Mouse (Mus musculus): ENCODE measurements around the gene Tnk2. TPM values are rescaled to one million over a fixed set of nuclear protein-coding genes. Genes with fewer than 3 reads are reported as not detected.
A peak's percentile ranks its signal among the peaks of the same experiment; 100 is the strongest.

The Tnk2 gene
- total RNA-seq, 2 experiments from 2014 or later: 8.8 to 11.0 TPM

DNA sequence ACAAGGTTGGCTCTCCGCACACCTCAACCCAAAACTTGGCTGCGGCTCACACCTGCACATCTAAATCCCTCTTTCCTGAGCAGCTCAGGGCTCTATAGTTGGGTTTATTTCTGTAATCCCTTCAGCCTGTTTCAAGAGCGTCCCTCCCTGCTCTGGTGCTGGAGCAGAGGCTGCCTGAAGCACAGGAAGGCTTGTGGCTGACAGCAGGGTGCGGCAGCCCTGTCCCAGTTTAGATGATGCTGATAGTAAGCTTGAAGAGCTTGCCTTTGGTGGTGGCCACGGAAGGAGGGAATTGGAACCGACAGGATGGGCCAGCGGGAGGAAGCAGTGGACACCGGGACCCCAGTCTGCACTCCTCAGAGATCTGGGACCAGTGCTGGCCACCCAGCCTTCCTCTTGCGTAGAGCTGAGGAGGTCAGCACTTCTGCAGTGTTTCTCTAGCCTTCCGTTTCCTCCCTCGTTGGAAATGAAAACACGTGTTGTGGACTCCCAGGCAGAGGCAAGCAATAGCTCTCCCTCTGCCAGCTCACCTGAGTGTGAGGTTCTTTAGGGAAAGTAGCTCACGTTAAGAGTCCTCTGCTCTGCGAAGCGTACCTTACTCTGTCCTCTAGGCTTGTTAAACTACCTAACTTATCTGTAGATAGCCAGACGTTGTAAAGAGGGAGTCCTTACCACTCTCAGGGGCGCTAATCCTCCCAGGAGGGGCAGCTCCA, 63.6 kb downstream of the Tnk2 start:
- ATAC-seq (replicated peaks; ENCODE audit: poor library complexity, severe bottlenecking): no peak; the same call in 1 of the 2 replicates

DNA sequence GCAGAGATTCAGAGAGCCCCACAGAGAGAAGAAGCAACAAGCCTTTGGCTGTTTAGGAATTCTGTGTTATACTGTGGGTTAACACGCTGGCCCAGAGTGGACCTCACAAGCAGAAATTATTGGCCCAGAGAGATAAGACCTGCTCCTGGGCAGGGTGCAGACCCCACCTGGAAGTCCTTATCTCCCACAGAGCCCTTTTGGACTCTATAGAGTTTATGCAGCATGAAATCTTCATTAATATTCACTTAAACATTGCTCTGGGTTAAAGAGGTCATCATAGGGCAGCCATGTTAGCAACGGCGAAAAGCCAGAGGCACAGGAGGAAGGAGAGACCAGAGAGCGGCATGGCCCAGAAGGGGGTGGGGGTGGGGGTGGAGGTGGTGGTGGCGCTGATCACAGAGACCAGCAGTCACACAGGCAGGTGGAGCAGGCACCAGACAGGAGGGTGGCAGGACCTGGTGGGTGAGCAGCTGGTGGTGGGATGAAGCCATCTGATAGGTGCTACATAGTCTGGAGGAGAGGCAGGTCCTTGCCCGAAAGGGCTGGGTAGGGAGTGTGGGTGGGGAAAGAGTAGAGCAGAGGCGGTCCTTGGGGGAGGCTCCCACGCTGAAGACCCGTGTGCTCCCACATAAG, 64.3 kb downstream of the Tnk2 start:
- no peak for ATAC-seq (replicated peaks; ENCODE audit: poor library complexity, severe bottlenecking)

DNA sequence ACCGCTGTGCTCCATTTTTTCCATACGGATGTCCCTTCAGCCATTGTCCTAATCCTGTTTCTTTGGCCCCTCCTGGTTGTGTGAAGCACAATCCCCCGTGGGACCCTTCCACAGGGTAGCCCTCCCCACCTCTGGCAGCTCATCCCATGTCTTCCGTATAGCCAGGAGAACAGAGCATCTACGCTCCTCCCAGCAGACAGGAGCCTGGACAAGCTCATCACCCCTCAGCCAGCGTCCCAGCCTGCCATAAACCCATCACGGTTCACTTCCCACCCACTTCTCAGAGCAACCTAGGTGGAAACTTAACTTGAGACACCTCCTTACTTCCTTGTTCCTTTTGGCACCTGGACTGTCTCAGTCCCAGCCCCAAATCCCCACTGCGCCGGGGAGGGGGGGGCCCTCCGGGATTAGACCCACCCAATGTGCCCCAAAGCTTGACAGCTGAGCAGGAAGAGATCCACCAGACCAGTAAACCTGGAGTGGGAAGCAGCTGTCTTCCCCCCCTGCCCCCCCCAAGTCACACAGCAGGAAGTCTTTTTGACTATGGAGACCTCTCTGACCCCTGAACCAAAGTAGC, 64.9 kb downstream of the Tnk2 start:
- ATAC-seq (replicated peaks; ENCODE audit: poor library complexity, severe bottlenecking): no peak

DNA sequence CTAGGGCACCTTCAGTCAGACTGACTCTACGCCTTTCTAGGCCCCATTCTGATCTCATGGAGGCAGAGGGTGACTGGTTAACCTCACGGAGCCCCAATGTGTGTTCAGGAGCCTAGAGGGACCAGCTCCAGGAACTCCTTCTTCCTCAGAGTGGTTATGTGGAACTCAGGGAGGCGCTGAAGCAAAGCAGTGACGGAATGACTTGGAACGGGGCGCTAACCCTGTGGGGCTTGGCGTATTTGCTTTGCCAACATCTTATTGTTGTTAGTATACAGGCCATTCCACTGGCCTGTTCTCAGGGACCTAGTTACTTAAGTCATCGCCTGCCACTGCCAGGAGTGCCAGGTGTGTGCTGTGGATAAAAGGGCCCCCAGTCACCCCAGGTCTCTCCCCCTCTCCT, 65.4 kb downstream of the Tnk2 start:
- ATAC-seq (replicated peaks; ENCODE audit: poor library complexity, severe bottlenecking): no peak

DNA sequence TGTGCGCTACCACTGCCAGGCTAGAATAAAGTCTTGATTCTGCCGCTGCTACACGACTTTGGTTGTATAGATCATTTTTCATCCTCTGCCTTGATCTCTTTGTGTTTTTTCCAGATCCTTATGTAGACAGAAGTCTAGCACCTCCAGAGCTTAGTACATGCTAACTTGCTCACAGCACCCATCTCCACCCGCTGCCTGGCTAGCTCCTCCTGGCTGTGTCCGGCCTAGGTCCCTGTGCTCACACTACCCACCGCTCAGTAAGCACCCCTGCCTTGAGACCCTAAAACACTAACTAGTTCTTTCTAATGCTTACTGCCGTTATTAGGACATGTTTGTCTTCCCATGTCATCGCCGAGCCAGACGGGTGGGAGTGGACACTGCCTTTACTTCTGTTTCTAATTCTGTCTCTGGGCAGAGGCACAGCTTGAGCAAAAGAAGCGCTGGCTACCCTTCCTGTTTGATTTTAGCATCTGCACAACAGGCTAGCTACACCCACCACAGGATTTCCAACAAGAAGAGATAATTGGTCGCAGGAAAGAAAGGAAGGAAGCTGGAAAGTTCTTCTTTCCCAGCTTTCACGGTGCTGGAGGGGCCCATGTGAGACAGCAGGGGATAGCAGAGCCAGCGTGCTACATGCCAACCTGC, 66.9 kb downstream of the Tnk2 start:
- no peak for ATAC-seq (replicated peaks; ENCODE audit: poor library complexity, severe bottlenecking)

DNA sequence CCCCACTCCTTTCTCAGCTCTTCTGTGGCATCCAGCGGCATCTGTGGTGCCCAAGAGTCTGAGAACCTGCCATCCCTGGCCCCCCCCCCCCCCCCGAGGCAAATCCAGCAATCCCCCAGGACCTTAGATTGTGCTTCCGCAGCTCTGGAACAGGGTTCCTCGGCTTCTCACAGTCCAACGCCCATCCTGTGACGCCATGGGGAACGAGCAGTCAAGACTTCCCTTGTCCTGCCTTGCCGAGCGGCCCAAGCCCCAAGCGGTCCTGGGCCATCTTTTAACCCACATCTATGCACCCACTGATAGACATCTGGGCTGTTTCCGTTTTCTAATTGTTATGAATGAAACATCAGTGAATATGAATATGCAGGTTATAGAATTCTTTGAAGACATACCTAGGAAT, 68.5 kb downstream of the Tnk2 start:
- ATAC-seq (replicated peaks; ENCODE audit: poor library complexity, severe bottlenecking): no peak

DNA sequence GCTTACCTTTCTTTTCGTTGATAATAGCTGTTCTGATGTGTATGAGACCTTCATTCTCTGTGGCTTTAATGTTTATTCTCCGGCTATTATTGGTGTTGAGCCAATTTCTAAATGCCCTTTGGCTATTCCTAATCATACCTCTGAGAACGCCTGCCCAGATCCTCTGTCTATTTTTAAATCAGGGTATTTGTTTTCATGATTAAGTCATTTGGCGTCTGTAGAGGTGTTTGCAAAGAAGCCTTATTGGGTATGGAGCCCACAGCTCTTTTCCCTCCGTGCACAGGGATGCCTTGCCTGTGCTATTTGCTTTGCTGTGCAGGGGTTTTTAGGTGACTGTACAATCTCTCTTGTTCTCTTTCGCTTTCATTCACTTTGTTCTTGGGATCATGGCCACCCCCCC, 69.9 kb downstream of the Tnk2 start:
- no peak for ATAC-seq (replicated peaks; ENCODE audit: poor library complexity, severe bottlenecking)

DNA sequence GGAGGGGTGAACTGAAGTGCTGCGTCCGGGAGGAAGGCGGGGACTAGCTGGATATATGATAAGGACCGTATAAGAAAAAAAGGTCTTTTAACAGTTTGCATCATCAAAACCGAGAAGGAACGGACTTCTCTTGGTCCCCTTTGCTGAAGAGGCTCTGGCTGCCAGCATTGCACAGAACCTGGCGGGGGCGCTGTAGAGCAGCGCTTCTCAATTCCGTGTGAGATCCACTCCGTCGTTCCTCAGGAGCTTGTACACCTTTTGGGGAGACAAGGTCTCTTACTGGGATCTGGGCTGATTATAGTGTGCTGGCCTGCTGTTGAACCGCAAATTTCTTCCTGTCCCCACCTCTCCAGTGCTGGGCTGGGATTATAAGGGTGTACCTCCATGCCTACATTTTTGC, 71.7 kb downstream of the Tnk2 start:
- peak; percentile 56 for ATAC-seq (replicated peaks; ENCODE audit: poor library complexity, severe bottlenecking)

DNA sequence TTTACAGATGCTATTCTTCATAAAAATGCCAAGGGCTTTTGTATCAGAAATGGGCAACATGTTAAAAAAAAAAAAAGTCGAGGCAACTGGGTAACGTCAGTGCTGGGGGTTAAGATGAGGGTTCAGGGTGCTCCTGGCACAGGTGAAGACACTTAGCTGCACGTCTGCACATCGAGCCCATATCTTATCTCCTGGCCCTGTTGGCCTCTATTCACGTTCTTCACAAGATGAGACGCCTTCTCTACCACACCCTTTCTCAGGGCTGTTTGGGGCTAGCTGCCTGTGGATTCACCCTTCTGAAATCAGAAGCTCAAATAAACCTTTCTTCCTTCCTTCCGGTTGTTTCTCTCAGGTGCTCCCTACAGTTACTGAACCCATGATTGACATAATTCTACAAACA, 79.5 kb downstream of the Tnk2 start:
- ATAC-seq (replicated peaks; ENCODE audit: poor library complexity, severe bottlenecking): no peak

DNA sequence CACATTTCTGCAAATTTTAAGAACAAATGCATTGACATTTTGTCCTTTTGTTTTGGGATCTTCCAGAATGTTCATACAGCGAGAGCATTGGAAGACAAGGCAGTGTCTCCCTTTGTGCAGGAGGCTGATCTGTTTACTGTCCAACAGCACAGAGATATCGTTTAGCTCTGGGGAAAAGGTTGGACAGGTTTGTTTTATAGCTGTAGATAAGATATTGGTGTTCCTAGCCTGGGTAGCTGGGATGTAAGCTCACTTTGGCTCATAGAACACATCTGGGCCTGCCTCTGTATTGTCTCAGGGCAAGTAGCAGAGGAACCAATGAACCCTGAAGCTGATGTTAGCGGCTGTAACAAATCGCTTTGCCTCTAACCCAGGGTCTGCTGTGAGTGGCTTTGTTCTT, 80.1 kb downstream of the Tnk2 start:
- ATAC-seq (replicated peaks; ENCODE audit: poor library complexity, severe bottlenecking): no peak

DNA sequence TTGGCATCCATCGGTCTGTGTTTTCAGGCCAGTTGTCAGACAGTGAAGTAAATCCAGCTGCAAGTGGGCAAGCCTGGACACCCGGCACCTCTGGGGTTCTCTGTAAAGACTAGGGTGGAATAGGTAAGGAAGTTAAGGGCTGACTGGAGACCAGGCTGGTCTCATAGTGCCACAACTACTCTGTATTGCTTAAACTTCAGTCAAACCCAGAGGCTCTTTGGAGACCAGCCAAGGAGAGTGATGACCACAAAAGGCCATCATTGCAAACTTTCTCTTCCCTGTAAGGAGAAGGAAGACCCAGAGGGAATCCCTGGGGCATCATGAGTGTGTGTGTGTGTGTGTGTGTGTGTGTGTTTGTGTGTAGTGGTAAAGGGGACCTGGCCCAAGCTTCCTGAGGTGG, 80.6 kb downstream of the Tnk2 start:
- ATAC-seq (replicated peaks; ENCODE audit: poor library complexity, severe bottlenecking): peak; percentile 58

DNA sequence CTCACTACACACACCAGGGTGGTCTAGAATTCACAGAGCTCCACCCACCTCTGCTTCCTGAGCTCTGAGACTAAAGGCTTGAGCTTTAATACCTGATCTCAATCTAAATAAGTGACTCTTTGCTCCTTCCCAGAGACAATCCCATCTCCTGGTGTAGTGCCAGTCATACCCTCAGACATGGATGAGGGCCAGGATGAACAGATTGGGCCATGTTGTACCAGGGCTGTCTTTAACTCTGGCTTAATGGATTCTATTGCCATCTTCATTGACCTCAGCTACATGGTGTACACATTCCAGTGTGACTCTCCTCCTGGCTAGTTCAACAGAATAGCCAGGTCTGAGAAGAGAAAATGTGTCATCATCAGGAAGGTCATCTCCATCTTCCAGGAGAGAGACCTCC, 82.8 kb downstream of the Tnk2 start:
- ATAC-seq (replicated peaks; ENCODE audit: poor library complexity, severe bottlenecking): no peak

DNA sequence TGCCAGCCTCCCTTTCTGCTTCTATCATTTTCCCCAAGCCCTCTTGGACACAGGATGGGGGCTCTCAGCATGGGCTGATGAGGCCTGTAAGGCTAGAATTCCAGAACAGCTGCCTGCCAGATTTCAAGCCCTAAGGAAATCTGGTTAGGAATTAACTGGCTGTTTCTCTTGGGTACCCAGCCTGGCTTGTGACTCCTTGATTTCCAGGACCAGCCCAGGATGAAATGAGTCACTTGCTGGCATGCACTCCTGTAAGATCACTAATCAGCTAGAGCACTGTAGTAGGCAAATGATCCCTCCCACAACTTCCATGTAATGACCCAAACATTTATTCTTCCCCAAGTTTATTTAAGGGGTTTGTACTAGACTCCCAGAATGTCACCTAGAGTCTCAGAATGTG, 84.6 kb downstream of the Tnk2 start:
- ATAC-seq (replicated peaks; ENCODE audit: poor library complexity, severe bottlenecking): no peak

DNA sequence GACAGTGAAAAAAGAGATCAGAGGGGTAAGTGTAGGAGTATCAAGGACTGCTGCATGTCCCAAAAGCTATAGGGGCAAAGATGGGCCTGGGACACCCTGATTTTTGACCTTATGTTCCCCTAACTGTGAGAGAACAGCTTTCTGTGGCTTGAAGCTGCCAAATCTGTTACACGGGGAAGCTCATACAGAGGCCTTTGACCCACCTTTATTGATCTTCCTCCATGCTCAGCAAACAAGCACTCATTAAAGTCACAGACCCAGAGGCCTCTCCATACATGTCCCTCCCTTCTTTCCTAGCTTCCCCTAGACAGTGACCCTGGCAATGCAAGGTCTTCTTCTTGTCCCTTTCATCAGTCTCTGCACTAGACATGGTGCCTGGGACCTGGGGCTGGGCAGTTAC, 85.1 kb downstream of the Tnk2 start:
- ATAC-seq (replicated peaks; ENCODE audit: poor library complexity, severe bottlenecking): no peak

Other genes starting within 250 kb of the Tnk2 start
- not detected in 2 replicates for gene Tm4sf19, start 243.4 kb upstream of the Tnk2 start, total RNA-seq (2014; fragmentation: Nextera tagmentation)
- not detected in 2 replicates for gene Tm4sf19, start 243.4 kb upstream of the Tnk2 start, total RNA-seq (2017)
- 41.4 and 54.7 TPM in 2 replicates for gene Tctex1d2, start 224.2 kb upstream of the Tnk2 start, total RNA-seq (2014; fragmentation: Nextera tagmentation)
- 31.5 and 49.4 TPM in 2 replicates for gene Tctex1d2, start 224.2 kb upstream of the Tnk2 start, total RNA-seq (2017)
- 53.2 and 65.3 TPM in 2 replicates for gene Pcyt1a, start 213.0 kb upstream of the Tnk2 start, total RNA-seq (2014; fragmentation: Nextera tagmentation)
- gene Pcyt1a, start 213.0 kb upstream of the Tnk2 start, total RNA-seq (2017): 79.3 and 90.5 TPM in 2 replicates
- gene Slc51a, start 156.0 kb upstream of the Tnk2 start, total RNA-seq (2014; fragmentation: Nextera tagmentation): not detected in 2 replicates
- 0.05 and 0.30 TPM in 2 replicates for gene Slc51a, start 156.0 kb upstream of the Tnk2 start, total RNA-seq (2017)
- gene Zdhhc19, start 147.6 kb upstream of the Tnk2 start, total RNA-seq (2014; fragmentation: Nextera tagmentation): not detected in 2 replicates
- not detected in 2 replicates for gene Zdhhc19, start 147.6 kb upstream of the Tnk2 start, total RNA-seq (2017)
- gene Tfrc, start 35.0 kb upstream of the Tnk2 start, total RNA-seq (2014; fragmentation: Nextera tagmentation): 65.6 and 67.9 TPM in 2 replicates
- 105 and 142 TPM in 2 replicates for gene Tfrc, start 35.0 kb upstream of the Tnk2 start, total RNA-seq (2017)
- gene Muc4, start 92.0 kb downstream of the Tnk2 start, total RNA-seq (2014; fragmentation: Nextera tagmentation): not detected in 2 replicates
- gene Muc4, start 92.0 kb downstream of the Tnk2 start, total RNA-seq (2017): not detected in 2 replicates
- not detected in 2 replicates for gene Muc20, start 153.6 kb downstream of the Tnk2 start, total RNA-seq (2014; fragmentation: Nextera tagmentation)
- not detected in 2 replicates for gene Muc20, start 153.6 kb downstream of the Tnk2 start, total RNA-seq (2017)
- not detected in 2 replicates for gene Smbd1, start 166.6 kb downstream of the Tnk2 start, total RNA-seq (2014; fragmentation: Nextera tagmentation)
- not detected in 2 replicates for gene Smbd1, start 166.6 kb downstream of the Tnk2 start, total RNA-seq (2017)
- 15.9 and 23.6 TPM in 2 replicates for gene Fyttd1, start 233.6 kb downstream of the Tnk2 start, total RNA-seq (2014; fragmentation: Nextera tagmentation)
- gene Fyttd1, start 233.6 kb downstream of the Tnk2 start, total RNA-seq (2017): 58.2 and 68.9 TPM in 2 replicates
- gene Rubcn, start 233.9 kb downstream of the Tnk2 start, total RNA-seq (2014; fragmentation: Nextera tagmentation): 19.7 and 31.5 TPM in 2 replicates
- 10.4 and 12.9 TPM in 2 replicates for gene Rubcn, start 233.9 kb downstream of the Tnk2 start, total RNA-seq (2017)

Measured in granulocyte monocyte progenitor cell, adult 5-6 weeks (primary cell).